Mouse (Mus musculus) embryonic facial prominence, embryonic 15.5 days (tissue): ENCODE data around the gene Grik4. TPM values are rescaled to one million over a fixed set of nuclear protein-coding genes. Genes with fewer than 3 reads are reported as not detected.

Experiments
- ATAC-seq: fragments of 200-750 bp; cut with Nextera tagmentation; 2 replicates; pipeline ENCODE4 v1.8.0; 2017; ENCODE audit warnings: low read depth, moderate TSS enrichment; ENCODE audit not compliant: insufficient number of reproducible peaks, low FRiP score, low TSS enrichment
- H3K27ac ChIP-seq: fragments of 300-500 bp; sonication (generic); replicated peaks from 2 replicates; pipeline ENCODE4 v1.5.1; 2015; ENCODE audit warnings: mild to moderate bottlenecking, inconsistent platforms
- H3K27me3 ChIP-seq: fragments of 300-500 bp; sonication (generic); 2 replicates; pipeline ENCODE4 v1.6.1; 2015; ENCODE audit warnings: inconsistent platforms
- H3K36me3 ChIP-seq: fragments of 300-500 bp; sonication (generic); 2 replicates; pipeline ENCODE4 v1.6.1; 2015; ENCODE audit warnings: mild to moderate bottlenecking, inconsistent platforms
- H3K4me1 ChIP-seq: fragments of 300-500 bp; sonication (generic); 2 replicates; pipeline ENCODE4 v1.6.1; 2015; ENCODE audit warnings: inconsistent platforms
- H3K4me2 ChIP-seq: fragments of 300-500 bp; sonication (generic); replicated peaks from 2 replicates; pipeline ENCODE4 v1.6.1; 2015; ENCODE audit warnings: mild to moderate bottlenecking, inconsistent platforms
- H3K4me3 ChIP-seq: fragments of 300-500 bp; sonication (generic); replicated peaks from 2 replicates; pipeline ENCODE4 v1.5.1; 2015; ENCODE audit warnings: mild to moderate bottlenecking, inconsistent platforms
- H3K9ac ChIP-seq: fragments of 300-500 bp; sonication (generic); 2 replicates; pipeline ENCODE4 v1.6.1; 2015; ENCODE audit warnings: inconsistent platforms
- H3K9me3 ChIP-seq: fragments of 300-500 bp; sonication (generic); replicated peaks from 2 replicates; pipeline ENCODE4 v1.6.1; 2016; ENCODE audit warnings: inconsistent platforms
- WGBS: fragments of 180-500 bp; shearing (Covaris S2); methylation state at CpG from one replicate; pipeline ENCODE4 v1.1.7; 2015; 5-methylcytosine and 5-hydroxymethylcytosine counted together
- polyA plus RNA-seq: library from polyadenylated mRNA; unstranded; fragments of >200 nt; fragmentation: Nextera tagmentation; extraction: Ambion mirVana; gene quantifications from 2 replicates; pipeline ENCODE4 v1.2.1, GENCODE M21; 2015

Grik4 gene
- polyA plus RNA-seq, 1 experiment from 2014 or later: 2.0 TPM

GRCm38 (mm10) chr9:42518163-42518562 is 426.1 kb downstream of the Grik4 start:
- H3K9me3 ChIP-seq: no peaks in the 10 kb centered on the region
- no peak for ATAC-seq
- no peak overlapping the region for H3K4me3 ChIP-seq
- peaks cover 12% of the 10 kb centered on the region for H3K27me3 ChIP-seq
- H3K36me3 ChIP-seq: no peaks in the 10 kb centered on the region
- peaks cover 16% of the 10 kb centered on the region for H3K4me1 ChIP-seq
- no peak overlapping the region for H3K4me2 ChIP-seq
- H3K27ac ChIP-seq: no peak overlapping the region
- 64% methylated on average over 14 of the region's 14 CpGs for WGBS
- H3K9ac ChIP-seq: no peak overlapping the region

- Histone ChIP-seq H3K4me1 (peaks cover 7% of the 10 kb centered on the region; the same call in 1 of the 2 replicates), H3K36me3 (no peaks in the 10 kb centered on the region), H3K9me3 (no peaks in the 10 kb centered on the region), H3K27ac (no peak overlapping the region), H3K4me2 (no peak overlapping the region), H3K27me3 (no peaks in the 10 kb centered on the region; the same call in 1 of the 2 replicates), H3K4me3 (no peak overlapping the region), H3K9ac (no peak overlapping the region)
- ATAC-seq: no peak
- whole genome bisulfite sequencing: 76% methylated on average over 5 of the region's 5 CpGs
These were observed 431.1 kb downstream of the Grik4 start for GRCm38 (mm10) chr9:42513159-42513558.

DNA sequence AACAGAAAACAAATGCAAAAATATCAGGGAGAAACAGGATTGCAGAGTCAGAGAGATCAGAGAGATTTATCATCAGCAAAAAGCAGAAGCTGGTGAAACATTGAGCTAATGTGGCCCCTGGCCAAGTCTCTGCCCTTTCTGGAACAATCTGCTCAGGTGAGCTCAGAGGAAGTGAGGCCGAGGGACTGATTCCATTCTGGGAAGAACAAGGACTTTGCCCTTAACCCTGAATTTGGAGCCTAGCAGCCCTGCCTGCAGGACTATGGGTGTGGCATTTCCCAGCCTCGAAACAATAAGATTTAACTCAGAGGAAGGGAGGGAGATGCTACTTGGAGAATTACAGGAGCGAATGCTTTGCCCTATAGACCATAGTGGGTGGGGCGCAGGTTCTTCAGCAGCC is 432.0 kb downstream of the Grik4 start:
- Histone ChIP-seq H3K27ac (no peak overlapping the region), H3K27me3 (no peaks in the 10 kb centered on the region; the same call in 1 of the 2 replicates), H3K4me1 (peaks cover 7% of the 10 kb centered on the region; the same call in 1 of the 2 replicates), H3K9ac (no peak overlapping the region), H3K36me3 (no peaks in the 10 kb centered on the region), H3K4me3 (no peak overlapping the region), H3K4me2 (no peak overlapping the region), H3K9me3 (no peaks in the 10 kb centered on the region)
- 69% methylated on average over 4 of the region's 4 CpGs for WGBS
- ATAC-seq: no peak

DNA sequence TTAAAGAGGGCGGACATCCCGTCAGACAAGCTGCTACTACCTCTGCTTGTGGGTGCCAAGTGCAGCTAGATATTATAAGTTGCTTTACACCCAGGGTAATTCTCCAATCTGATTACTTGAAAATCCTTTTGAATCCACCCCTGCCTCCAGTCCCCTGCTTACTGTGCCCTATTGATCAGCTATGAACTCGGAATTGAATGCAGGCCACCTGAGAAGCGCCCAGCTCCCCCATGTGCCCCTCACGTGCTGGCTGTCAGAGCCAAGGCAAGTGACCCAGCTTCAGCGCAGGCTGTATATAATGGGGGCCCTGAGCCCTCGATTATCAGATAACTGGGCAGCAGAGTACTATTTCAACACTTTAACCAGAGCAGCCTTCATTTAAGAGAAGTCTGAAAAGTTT is 436.1 kb downstream of the Grik4 start:
- ATAC-seq: no peak
- Histone ChIP-seq H3K9ac (no peak overlapping the region), H3K27ac (no peak overlapping the region), H3K4me2 (no peak overlapping the region), H3K27me3 (no peaks in the 10 kb centered on the region; the same call in 1 of the 2 replicates), H3K36me3 (no peaks in the 10 kb centered on the region), H3K9me3 (no peaks in the 10 kb centered on the region), H3K4me1 (no peaks in the 10 kb centered on the region), H3K4me3 (no peak overlapping the region)
- 74% methylated on average over 7 of the region's 7 CpGs for WGBS

GRCm38 (mm10) chr9:42507709-42508108 is 436.6 kb downstream of the Grik4 start, which contains the start of gene Tbcel:
Gene Tbcel (minus strand): TSS chr9:42507809.
- no peak within 1 kb of the TSS for H3K4me3 ChIP-seq

DNA sequence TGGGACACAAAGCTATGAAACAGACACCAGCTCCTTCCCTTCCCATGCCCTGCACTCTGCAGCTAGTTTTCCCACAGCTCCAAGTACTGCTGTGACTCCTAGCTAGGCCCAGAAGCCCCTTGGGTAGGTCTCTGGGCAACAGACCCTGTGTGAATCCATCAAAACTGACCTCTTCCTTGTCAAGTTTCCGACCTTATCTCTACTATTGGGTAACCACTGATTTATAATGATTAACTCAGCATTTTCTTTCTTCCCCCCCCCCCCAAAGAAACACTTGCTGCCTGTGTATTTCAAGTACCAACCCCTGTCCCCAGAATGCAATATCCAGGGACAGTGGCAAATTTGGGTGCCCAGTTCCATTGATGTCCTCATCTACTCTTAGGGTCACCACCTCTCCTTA is 437.3 kb downstream of the Grik4 start:
- Histone ChIP-seq H3K4me3 (no peak overlapping the region), H3K4me2 (no peak overlapping the region), H3K36me3 (no peaks in the 10 kb centered on the region), H3K4me1 (no peaks in the 10 kb centered on the region), H3K9ac (no peak overlapping the region), H3K9me3 (no peaks in the 10 kb centered on the region), H3K27me3 (no peaks in the 10 kb centered on the region; the same call in 1 of the 2 replicates), H3K27ac (no peak overlapping the region)
- ATAC-seq: no peak
- 81% methylated on average over 1 of the region's 1 CpGs for WGBS

More at GRCm38 (mm10) chr9:42507709-42508108, 436.6 kb downstream of the Grik4 start, which contains the start of gene Tbcel:
- ATAC-seq: no peak
- WGBS: 80% methylated on average over 6 of the region's 6 CpGs
- Histone ChIP-seq H3K27me3 (no peaks in the 10 kb centered on the region; the same call in 1 of the 2 replicates), H3K9me3 (no peaks in the 10 kb centered on the region), H3K9ac (no peak within 1 kb of the TSS), H3K4me2 (no peak within 1 kb of the TSS), H3K36me3 (no peaks in the 10 kb centered on the region), H3K27ac (no peak within 1 kb of the TSS), H3K4me1 (no peaks in the 10 kb centered on the region)

GRCm38 (mm10) chr9:42504971-42505510 is 439.3 kb downstream of the Grik4 start:
- no peak for ATAC-seq
- WGBS: 71% methylated on average over 3 of the region's 3 CpGs
- H3K9ac ChIP-seq: no peak overlapping the region

GRCm38 (mm10) chr9:42504559-42504958 is 439.7 kb downstream of the Grik4 start:
- no peak; the same call in 1 of the 2 replicates for ATAC-seq
- H3K4me1 ChIP-seq: no peaks in the 10 kb centered on the region
- no peaks in the 10 kb centered on the region for H3K9me3 ChIP-seq
- no peak overlapping the region for H3K4me2 ChIP-seq
- H3K27ac ChIP-seq: no peak overlapping the region
- WGBS: 52% methylated on average over 11 of the region's 11 CpGs
- no peak overlapping the region for H3K4me3 ChIP-seq
- no peaks in the 10 kb centered on the region; the same call in 1 of the 2 replicates for H3K27me3 ChIP-seq
- no peaks in the 10 kb centered on the region for H3K36me3 ChIP-seq
- no peak overlapping the region for H3K9ac ChIP-seq

More at GRCm38 (mm10) chr9:42504971-42505510, 439.3 kb downstream of the Grik4 start:
- Histone ChIP-seq H3K4me1 (no peaks in the 10 kb centered on the region), H3K27me3 (no peaks in the 10 kb centered on the region; the same call in 1 of the 2 replicates), H3K4me2 (no peak overlapping the region), H3K4me3 (no peak overlapping the region), H3K9me3 (no peaks in the 10 kb centered on the region), H3K36me3 (no peaks in the 10 kb centered on the region), H3K27ac (no peak overlapping the region)

- no peak overlapping the region for H3K9ac ChIP-seq
- ATAC-seq: no peak
These were observed 440.6 kb downstream of the Grik4 start for GRCm38 (mm10) chr9:42503709-42504108.

DNA sequence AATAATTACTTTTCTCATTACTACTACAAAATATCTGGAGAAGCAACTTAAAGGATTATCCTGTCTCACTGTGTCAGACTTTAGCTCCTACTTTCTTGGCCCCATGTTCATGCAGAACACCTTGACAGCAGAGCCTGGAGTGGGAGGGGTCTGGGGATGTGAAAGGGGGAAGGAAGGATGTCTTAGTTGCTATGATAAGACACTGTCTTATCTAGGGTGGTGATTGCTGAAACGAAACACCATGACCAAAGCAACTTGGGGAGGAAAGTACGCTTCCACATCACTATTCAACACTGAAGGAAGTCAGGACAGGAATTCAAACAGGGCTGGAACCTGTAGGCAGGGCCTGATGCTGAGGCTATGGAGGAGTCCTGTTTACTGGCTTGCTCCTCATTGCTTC is 448.0 kb downstream of the Grik4 start:
- WGBS: 84% methylated on average over 2 of the region's 2 CpGs
- H3K9ac ChIP-seq: no peak overlapping the region
- ATAC-seq: no peak

More at GRCm38 (mm10) chr9:42503709-42504108, 440.6 kb downstream of the Grik4 start:
- no peaks in the 10 kb centered on the region for H3K9me3 ChIP-seq
- H3K4me1 ChIP-seq: no peaks in the 10 kb centered on the region
- no peaks in the 10 kb centered on the region for H3K36me3 ChIP-seq
- H3K27me3 ChIP-seq: no peaks in the 10 kb centered on the region; the same call in 1 of the 2 replicates
- no peak overlapping the region for H3K4me2 ChIP-seq
- H3K27ac ChIP-seq: no peak overlapping the region
- no peak overlapping the region for H3K4me3 ChIP-seq
- 49% methylated on average over 4 of the region's 4 CpGs for WGBS

GRCm38 (mm10) chr9:42491780-42492179 is 452.5 kb downstream of the Grik4 start:
- Histone ChIP-seq H3K4me1 (no peaks in the 10 kb centered on the region), H3K36me3 (no peaks in the 10 kb centered on the region), H3K27me3 (no peaks in the 10 kb centered on the region), H3K4me3 (no peak overlapping the region), H3K9ac (no peak overlapping the region), H3K27ac (no peak overlapping the region), H3K9me3 (no peaks in the 10 kb centered on the region), H3K4me2 (no peak overlapping the region)
- peak; percentile 34; the same call in 1 of the 2 replicates for ATAC-seq
- WGBS: 66% methylated on average over 9 of the region's 9 CpGs

More for the DNA sequence above, 448.0 kb downstream of the Grik4 start:
- H3K27ac ChIP-seq: no peak overlapping the region
- H3K9me3 ChIP-seq: no peaks in the 10 kb centered on the region
- H3K4me3 ChIP-seq: no peak overlapping the region
- H3K4me1 ChIP-seq: no peaks in the 10 kb centered on the region
- H3K27me3 ChIP-seq: no peaks in the 10 kb centered on the region
- H3K4me2 ChIP-seq: no peak overlapping the region
- H3K36me3 ChIP-seq: no peaks in the 10 kb centered on the region
